Mouse (Mus musculus) layer of hippocampus, postnatal 25 days (tissue): ENCODE results near the gene Cyp2c55. TPM values are rescaled to one million over a fixed set of nuclear protein-coding genes. Genes with fewer than 3 reads are reported as not detected.
A peak's percentile ranks its signal among the peaks of the same experiment; 100 is the strongest.

Experiments
- DNase-seq, 2 experiments: peaks; one replicate each; pipeline ENCODE4 v3.0.0; 2022; ENCODE audit warnings: mixed read lengths in 2 of 2, low spot score in 1 of 2; ENCODE audit errors: extremely low spot score in 1 of 2
- microRNA-seq, 2 experiments: library from miRNA; unstranded; fragments of <30 nt; microRNA quantifications; one replicate each; pipeline ENCODE4 v1.2.0; 2021
- total RNA-seq, 2 experiments: library from RNA; stranded (reverse); gene quantifications; 2 replicates each; pipeline ENCODE4 v1.2.3; 2021

Cyp2c55 gene
- under 1 TPM in 1 of 2 experiments, not detected in 1; 0.30 TPM for total RNA-seq

DNA sequence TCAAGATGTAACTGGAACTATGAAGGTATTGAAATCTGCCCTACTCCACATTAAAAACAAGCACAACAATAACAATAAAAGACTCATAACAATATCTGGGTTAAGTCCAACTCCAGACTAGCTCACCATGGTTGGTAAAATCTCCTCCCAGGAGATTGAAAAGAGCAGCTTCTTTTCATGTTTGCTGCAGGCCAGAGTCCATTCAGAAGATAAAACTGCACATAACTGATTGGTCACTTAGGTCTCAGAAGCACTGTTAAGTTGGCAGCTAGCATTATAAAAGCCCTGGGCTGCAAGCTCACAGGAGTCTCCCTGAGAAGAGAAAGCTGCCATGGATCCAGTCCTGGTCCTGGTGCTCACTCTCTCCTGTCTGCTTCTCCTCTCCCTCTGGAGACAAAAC lies at the start of gene Cyp2c55:
Gene Cyp2c55 (plus strand): TSS at position 305 of the 400 bp plus-strand sequence.
- no peak for DNase-seq

DNA sequence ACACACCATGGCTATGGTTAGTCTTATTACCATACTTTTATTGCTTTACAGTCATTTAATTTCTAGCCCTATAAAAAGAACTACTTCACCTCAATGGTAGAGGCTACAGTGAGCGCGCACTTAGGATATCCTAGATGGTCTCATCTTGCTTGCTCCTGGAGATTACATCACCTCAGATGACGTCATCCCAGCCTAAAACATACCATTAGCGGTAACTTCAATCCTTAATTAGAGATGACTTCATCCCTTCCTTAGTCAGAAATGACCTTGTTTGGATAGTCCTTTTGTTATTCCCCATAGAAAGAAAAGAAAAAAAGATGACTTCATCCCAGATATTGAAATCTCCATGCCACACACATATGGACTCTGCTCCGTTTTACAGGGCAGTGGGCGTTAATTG lies 36.1 kb upstream of the Cyp2c55 start:
- no peak for DNase-seq

DNA sequence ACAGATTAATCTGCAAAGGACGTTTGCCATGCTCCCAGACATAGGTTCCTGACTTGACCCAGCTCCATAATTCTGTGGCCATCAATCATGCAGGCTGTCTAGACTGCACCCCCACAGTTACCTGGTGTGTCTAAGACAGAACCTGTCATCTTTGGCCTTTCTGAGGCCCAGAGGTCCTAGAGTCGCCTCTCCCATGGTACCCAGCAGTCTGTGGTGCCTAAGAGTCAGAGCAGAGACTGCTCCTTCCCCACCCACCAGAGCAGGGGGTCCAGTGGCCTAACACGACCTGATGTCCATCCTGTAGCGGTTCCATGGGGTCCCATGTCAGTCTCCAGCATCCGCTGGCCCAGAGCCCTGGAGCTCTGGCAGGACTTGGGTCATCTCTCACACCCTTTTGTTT lies 34.2 kb upstream of the Cyp2c55 start:
- no peak for DNase-seq

DNA sequence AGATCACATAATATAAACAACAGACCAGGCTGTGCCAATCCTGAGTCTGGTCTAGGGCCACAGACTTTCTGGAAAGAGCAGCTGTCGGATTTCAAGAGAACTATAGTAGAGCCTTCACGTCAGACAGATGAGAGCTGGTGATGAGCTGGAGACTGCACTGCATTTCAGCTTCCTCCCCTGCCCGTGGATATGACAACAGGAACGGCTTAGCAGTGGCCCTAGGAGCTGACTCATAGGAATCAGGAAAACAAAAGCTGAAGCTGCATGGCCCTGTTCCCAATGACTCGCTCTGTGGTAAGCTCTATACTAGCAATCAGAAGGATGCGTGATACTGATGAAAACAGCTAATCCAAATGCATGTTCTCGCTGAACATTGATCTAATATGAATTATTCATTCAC lies 33.2 kb upstream of the Cyp2c55 start:
- no peak for DNase-seq

DNA sequence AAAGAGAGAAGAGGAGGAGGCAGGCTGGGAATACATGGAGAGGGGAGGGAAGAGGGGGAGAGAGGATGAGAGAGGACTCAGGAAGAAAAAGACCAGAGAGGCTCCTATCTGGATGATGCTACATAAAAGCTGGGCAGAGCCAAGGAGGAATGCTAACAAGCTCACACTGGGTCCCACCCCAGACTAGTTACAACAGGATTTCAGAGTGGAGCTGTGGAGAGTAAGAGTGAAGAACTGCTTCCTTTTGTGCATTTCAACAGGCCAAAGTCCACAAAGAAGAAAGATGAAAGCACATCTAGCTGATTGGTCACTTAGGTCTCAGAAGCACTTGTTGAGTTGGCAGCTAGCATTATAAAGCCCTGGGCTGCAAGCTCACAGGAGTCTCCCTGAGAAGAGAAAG lies 30.6 kb upstream of the Cyp2c55 start:
- no peak for DNase-seq

DNA sequence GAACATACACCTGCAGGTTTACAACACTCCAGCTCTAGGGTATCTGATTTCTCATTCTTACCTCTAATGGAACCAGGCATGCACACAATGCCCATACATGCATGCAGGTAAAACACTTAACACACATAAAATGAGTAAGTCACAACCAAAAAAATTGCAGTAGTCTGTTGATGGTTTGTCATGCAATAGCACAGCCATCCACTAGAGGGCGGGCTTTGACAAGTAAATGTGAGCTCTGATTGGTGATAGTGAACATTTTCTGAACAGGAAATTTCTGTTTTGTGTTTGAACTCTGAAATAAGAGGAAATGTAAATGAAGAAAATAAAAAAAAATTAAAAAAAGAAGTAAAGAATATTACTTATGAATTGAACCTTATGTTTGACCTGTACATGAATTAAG lies 24.9 kb upstream of the Cyp2c55 start:
- DNase-seq: peak; percentile 64 to 83

DNA sequence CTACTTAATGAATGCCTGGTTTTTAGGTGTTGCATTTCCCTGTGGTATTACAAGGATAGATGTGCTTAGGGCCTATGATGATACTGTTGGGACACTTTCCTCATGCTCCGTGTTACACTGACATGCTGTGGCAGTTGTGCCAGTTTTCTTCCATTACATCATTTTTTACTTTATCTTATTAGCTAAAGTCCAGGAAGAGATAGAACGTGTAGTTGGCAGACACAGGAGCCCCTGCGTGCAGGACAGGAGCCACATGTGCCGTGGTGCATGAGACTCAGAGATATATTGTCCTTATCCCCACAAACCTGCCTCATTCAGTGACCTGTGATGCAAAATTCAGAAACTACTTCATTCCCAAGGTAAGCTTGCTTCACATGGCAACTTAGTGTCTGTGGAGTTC lies 8.6 kb upstream of the Cyp2c55 start:
- no peak for DNase-seq

- DNase-seq: no peak
Measured at GRCm38 (mm10) chr19:38998676-38999075, 8.1 kb upstream of the Cyp2c55 start.

GRCm38 (mm10) chr19:39005132-39005531 lies 1.7 kb upstream of the Cyp2c55 start:
- DNase-seq: no peak

- DNase-seq: no peak
Measured at GRCm38 (mm10) chr19:39057928-39058327, 51.1 kb downstream of the Cyp2c55 start.

- no peak for DNase-seq
Measured at GRCm38 (mm10) chr19:39060719-39061118, 53.9 kb downstream of the Cyp2c55 start, which contains the start of gene Cyp2c65. TSS of gene Cyp2c65 (plus strand) at chr19:39061015.

Small RNA genes within 50 kb of the gene (microRNA-seq; reads per million reads assigned to microRNA genes)
- 0 reads per million in 2 experiments for gene Gm23800

Other genes starting within 250 kb of the Cyp2c55 start
- gene Noc3l, start 187.8 kb upstream of the Cyp2c55 start, total RNA-seq: 10 to 100 TPM; 13.7 to 13.8 TPM
- gene Tbc1d12, start 170.4 kb upstream of the Cyp2c55 start, total RNA-seq: 10 to 100 TPM; 12.3 to 13.0 TPM
- 1 to 10 TPM; 2.7 to 5.7 TPM for gene Hells, start 76.1 kb upstream of the Cyp2c55 start, total RNA-seq
- under 1 TPM in 1 of 2 experiments, not detected in 1; 0.19 TPM for gene Cyp2c65, start 54.0 kb downstream of the Cyp2c55 start, total RNA-seq
- not detected for gene Cyp2c66, start 106.9 kb downstream of the Cyp2c55 start, total RNA-seq